Mouse (Mus musculus): ENCODE measurements around the gene Vmn1r4. TPM values are rescaled to one million over a fixed set of nuclear protein-coding genes. Genes with fewer than 3 reads are reported as not detected.

The Vmn1r4 gene
- 0.23 and 0.40 TPM in 2 replicates for polyA plus RNA-seq (2016; fragmentation: Nextera tagmentation; extraction: Ambion mirVana)

GRCm38 (mm10) chr6:56923726-56924707 is at the start of gene Vmn1r4, which contains the start of gene Nt5c3:
Gene Vmn1r4, plus strand, starts transcription at chr6:56924015.
Gene Nt5c3, minus strand, starts transcription at chr6:56923932.
- WGBS = 4% methylated on average over 64 of the region's 64 CpGs
- Histone ChIP-seq H3K9me3 (no peaks in the 10 kb centered on the region; the same call in 1 of the 2 replicates), H3K4me2 (peak within 1 kb of the TSS; percentile 53), H3K27ac (peak within 1 kb of the TSS; percentile 81), H3K4me1 (replicated peaks) (0 out of 2 replicates have a peak, but pooled peaks cover 2% of the 10 kb centered on the region), H3K36me3 (no peaks in the 10 kb centered on the region), H3K9ac (replicated peaks) (peak within 1 kb of the TSS; percentile 74), H3K4me3 (replicated peaks) (peak within 1 kb of the TSS; percentile 67), H3K27me3 (no peaks in the 10 kb centered on the region)
- ATAC-seq (ENCODE audit: insufficient number of reproducible peaks, insufficient read depth, low FRiP score, low TSS enrichment, low read depth) = peak; percentile 96

- no peaks in the 10 kb centered on the region for H3K4me1 ChIP-seq (replicated peaks)
- no peak overlapping the region for H3K4me3 ChIP-seq (replicated peaks)
- H3K9me3 ChIP-seq = no peaks in the 10 kb centered on the region
- peaks cover 74% of the 10 kb centered on the region for H3K36me3 ChIP-seq
- no peak for ATAC-seq (ENCODE audit: insufficient number of reproducible peaks, insufficient read depth, low FRiP score, low TSS enrichment, low read depth)
- H3K27me3 ChIP-seq = no peaks in the 10 kb centered on the region
- no peak overlapping the region for H3K4me2 ChIP-seq
- no peak overlapping the region for H3K9ac ChIP-seq (replicated peaks)
- 89% methylated on average over 4 of the region's 4 CpGs for WGBS
- no peak overlapping the region for H3K27ac ChIP-seq
These were observed 46.9 kb upstream of the Vmn1r4 start for GRCm38 (mm10) chr6:56876870-56877269.

GRCm38 (mm10) chr6:56877985-56878384 is 45.8 kb upstream of the Vmn1r4 start:
- no peak overlapping the region for H3K4me3 ChIP-seq (replicated peaks)
- H3K9ac ChIP-seq (replicated peaks) = no peak overlapping the region
- no peak for ATAC-seq (ENCODE audit: insufficient number of reproducible peaks, insufficient read depth, low FRiP score, low TSS enrichment, low read depth)
- H3K36me3 ChIP-seq = peaks cover 82% of the 10 kb centered on the region
- H3K4me2 ChIP-seq = no peak overlapping the region
- H3K27me3 ChIP-seq = no peaks in the 10 kb centered on the region
- no peaks in the 10 kb centered on the region for H3K9me3 ChIP-seq
- no peak overlapping the region for H3K27ac ChIP-seq
- no peaks in the 10 kb centered on the region for H3K4me1 ChIP-seq (replicated peaks)
- WGBS = 93% methylated on average over 8 of the region's 8 CpGs

GRCm38 (mm10) chr6:56879352-56879955 is 44.4 kb upstream of the Vmn1r4 start:
- Histone ChIP-seq H3K4me1 (replicated peaks) (no peaks in the 10 kb centered on the region), H3K4me2 (no peak overlapping the region), H3K36me3 (peaks cover 83% of the 10 kb centered on the region), H3K9ac (replicated peaks) (no peak overlapping the region), H3K9me3 (no peaks in the 10 kb centered on the region), H3K27me3 (no peaks in the 10 kb centered on the region), H3K4me3 (replicated peaks) (no peak overlapping the region), H3K27ac (no peak overlapping the region)
- WGBS = 83% methylated on average over 1 of the region's 1 CpGs
- no peak for ATAC-seq (ENCODE audit: insufficient number of reproducible peaks, insufficient read depth, low FRiP score, low TSS enrichment, low read depth)

- Histone ChIP-seq H3K36me3 (peaks cover 59% of the 10 kb centered on the region), H3K9ac (replicated peaks) (no peak overlapping the region)
- no peak for ATAC-seq (ENCODE audit: insufficient number of reproducible peaks, insufficient read depth, low FRiP score, low TSS enrichment, low read depth)
These were observed 35.3 kb upstream of the Vmn1r4 start for GRCm38 (mm10) chr6:56888561-56888960.

GRCm38 (mm10) chr6:56890762-56891161 is 33.1 kb upstream of the Vmn1r4 start:
- H3K4me1 ChIP-seq (replicated peaks) = no peaks in the 10 kb centered on the region
- no peak overlapping the region for H3K4me3 ChIP-seq (replicated peaks)
- no peaks in the 10 kb centered on the region for H3K9me3 ChIP-seq
- 87% methylated on average over 2 of the region's 2 CpGs for WGBS
- ATAC-seq (ENCODE audit: insufficient number of reproducible peaks, insufficient read depth, low FRiP score, low TSS enrichment, low read depth) = no peak
- no peaks in the 10 kb centered on the region for H3K27me3 ChIP-seq
- peaks cover 44% of the 10 kb centered on the region for H3K36me3 ChIP-seq
- H3K27ac ChIP-seq = no peak overlapping the region
- no peak overlapping the region for H3K4me2 ChIP-seq
- H3K9ac ChIP-seq (replicated peaks) = no peak overlapping the region

More at GRCm38 (mm10) chr6:56888561-56888960, 35.3 kb upstream of the Vmn1r4 start:
- H3K27ac ChIP-seq = no peak overlapping the region
- no peak overlapping the region for H3K4me3 ChIP-seq (replicated peaks)
- H3K4me2 ChIP-seq = no peak overlapping the region
- 85% methylated on average over 6 of the region's 6 CpGs for WGBS
- no peaks in the 10 kb centered on the region for H3K9me3 ChIP-seq
- no peaks in the 10 kb centered on the region for H3K4me1 ChIP-seq (replicated peaks)
- H3K27me3 ChIP-seq = no peaks in the 10 kb centered on the region

GRCm38 (mm10) chr6:56899601-56900000 is 24.2 kb upstream of the Vmn1r4 start:
- ATAC-seq (ENCODE audit: insufficient number of reproducible peaks, insufficient read depth, low FRiP score, low TSS enrichment, low read depth) = no peak
- Histone ChIP-seq H3K9me3 (no peaks in the 10 kb centered on the region), H3K36me3 (no peaks in the 10 kb centered on the region), H3K27me3 (no peaks in the 10 kb centered on the region), H3K4me1 (replicated peaks) (peaks cover 9% of the 10 kb centered on the region), H3K4me3 (replicated peaks) (no peak overlapping the region), H3K27ac (no peak overlapping the region), H3K4me2 (no peak overlapping the region), H3K9ac (replicated peaks) (no peak overlapping the region)
- WGBS = 90% methylated on average over 3 of the region's 3 CpGs

- no peak overlapping the region for H3K4me3 ChIP-seq (replicated peaks)
- H3K27me3 ChIP-seq = no peaks in the 10 kb centered on the region
- ATAC-seq (ENCODE audit: insufficient number of reproducible peaks, insufficient read depth, low FRiP score, low TSS enrichment, low read depth) = no peak
- H3K27ac ChIP-seq = no peak overlapping the region
- no peaks in the 10 kb centered on the region for H3K9me3 ChIP-seq
- no peak overlapping the region for H3K9ac ChIP-seq (replicated peaks)
- H3K4me1 ChIP-seq (replicated peaks) = peaks cover 9% of the 10 kb centered on the region
- H3K4me2 ChIP-seq = no peak overlapping the region
- H3K36me3 ChIP-seq = no peaks in the 10 kb centered on the region
- 82% methylated on average over 3 of the region's 3 CpGs for WGBS
These were observed 22.5 kb upstream of the Vmn1r4 start for GRCm38 (mm10) chr6:56901336-56901735.

- Histone ChIP-seq H3K4me2 (0 out of 2 replicates have a peak overlapping the region, but pooled peaks have one; percentile 2), H3K27ac (no peak overlapping the region), H3K9ac (replicated peaks) (no peak overlapping the region), H3K36me3 (no peaks in the 10 kb centered on the region), H3K9me3 (no peaks in the 10 kb centered on the region), H3K4me3 (replicated peaks) (no peak overlapping the region), H3K27me3 (no peaks in the 10 kb centered on the region), H3K4me1 (replicated peaks) (peaks cover 9% of the 10 kb centered on the region)
- 53% methylated on average over 12 of the region's 12 CpGs for WGBS
- peak; percentile 21 for ATAC-seq (ENCODE audit: insufficient number of reproducible peaks, insufficient read depth, low FRiP score, low TSS enrichment, low read depth)
These were observed 21.9 kb upstream of the Vmn1r4 start for GRCm38 (mm10) chr6:56901824-56902386.

- WGBS = 79% methylated on average over 7 of the region's 7 CpGs
- H3K4me2 ChIP-seq = no peak overlapping the region
- no peaks in the 10 kb centered on the region for H3K9me3 ChIP-seq
- H3K36me3 ChIP-seq = 0 out of 2 replicates have a peak, but pooled peaks cover under 1% of the 10 kb centered on the region
- H3K4me1 ChIP-seq (replicated peaks) = peaks cover 9% of the 10 kb centered on the region
- no peak overlapping the region for H3K27ac ChIP-seq
- no peak overlapping the region for H3K4me3 ChIP-seq (replicated peaks)
- H3K9ac ChIP-seq (replicated peaks) = no peak overlapping the region
- H3K27me3 ChIP-seq = no peaks in the 10 kb centered on the region
- no peak for ATAC-seq (ENCODE audit: insufficient number of reproducible peaks, insufficient read depth, low FRiP score, low TSS enrichment, low read depth)
These were observed 21.0 kb upstream of the Vmn1r4 start for GRCm38 (mm10) chr6:56902606-56903520.

Measured in limb, embryonic 12.5 days (tissue).